Mouse (Mus musculus) kidney, adult 2 months (tissue): Measurements from ENCODE around the gene Lama4. TPM values are rescaled to one million over a fixed set of nuclear protein-coding genes. Genes with fewer than 3 reads are reported as not detected.

Experiments used
- DNase-seq: peaks from one replicate; pipeline ENCODE4 v3.0.0; 2021
- H3K27ac ChIP-seq: fragments of 200-500 bp; 2 replicates; pipeline ENCODE4 v1.5.1; 2012; ENCODE audit warnings: low read depth, low read length, control low read depth, inconsistent platforms; ENCODE audit not compliant: insufficient read depth
- H3K27me3 ChIP-seq: fragments of 200-500 bp; replicated peaks from 2 replicates; pipeline ENCODE4 v1.6.1; 2012; ENCODE audit warnings: mild to moderate bottlenecking, moderate library complexity, low read length, inconsistent platforms; ENCODE audit not compliant: control insufficient read depth, insufficient read depth
- H3K36me3 ChIP-seq: fragments of 200-500 bp; 2 replicates; pipeline ENCODE4 v1.6.1; 2012; ENCODE audit warnings: mild to moderate bottlenecking, moderate library complexity, low read length, inconsistent platforms; ENCODE audit not compliant: control insufficient read depth, insufficient read depth
- H3K4me1 ChIP-seq: fragments of 200-500 bp; 2 replicates; pipeline ENCODE4 v1.6.1; 2011; ENCODE audit warnings: low read length; ENCODE audit not compliant: control insufficient read depth, insufficient read depth
- H3K4me3 ChIP-seq: fragments of 200-500 bp; 2 replicates; pipeline ENCODE4 v1.5.1; 2011; ENCODE audit warnings: mild to moderate bottlenecking, low read depth, low read length, control low read depth; ENCODE audit not compliant: insufficient read depth
- CTCF ChIP-seq: fragments of 200-500 bp; conservative IDR thresholded peaks from 2 replicates; pipeline ENCODE4 v1.5.1; 2011; ENCODE audit warnings: low read depth, mild to moderate bottlenecking, control low read depth, low read length, moderate library complexity, mixed read lengths; ENCODE audit not compliant: insufficient read depth, insufficient read length
- POLR2A ChIP-seq: fragments of 200-500 bp; IDR thresholded peaks from one replicate; pipeline ENCODE4 v1.6.1; 2011; ENCODE audit warnings: low read depth, low read length, control low read depth
- WGBS: fragments of 180-500 bp; shearing (Covaris S2); methylation state at CpG from one replicate; pipeline ENCODE4 v1.1.7; 2018; 5-methylcytosine and 5-hydroxymethylcytosine counted together
- polyA plus RNA-seq: library from polyadenylated mRNA; depleted of rRNA; stranded (reverse); fragments of >200 nt; gene quantifications from 2 replicates; pipeline ENCODE4 v1.2.3, GENCODE M21; 2012

Lama4 gene
- polyA plus RNA-seq, 1 experiment: 8.1 TPM

DNA sequence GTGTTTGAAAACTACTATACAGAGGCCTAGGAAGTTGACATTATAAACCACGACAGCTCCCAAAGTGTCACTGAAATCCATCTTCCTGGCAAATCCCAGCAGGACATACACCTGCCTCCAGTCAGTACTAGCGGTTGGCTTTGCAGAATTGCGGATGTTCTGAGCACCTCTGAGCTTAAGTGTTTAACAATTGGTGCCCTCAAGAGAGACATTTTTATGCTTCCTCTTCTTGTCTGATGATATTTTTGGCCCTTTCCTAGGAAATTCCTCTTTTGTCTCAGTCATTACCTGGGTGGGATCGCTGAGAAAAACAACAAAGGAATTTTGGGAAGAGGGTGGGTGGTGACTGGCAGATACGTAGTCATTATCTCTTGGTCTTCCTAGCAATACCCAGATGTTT, 14.4 kb downstream of the Lama4 start:
- WGBS: 61% methylated on average over 5 of the region's 5 CpGs
- no peak for TF ChIP-seq CTCF
- TF ChIP-seq POLR2A: no peak
- Histone ChIP-seq H3K27me3 (no peaks in the 10 kb centered on the region), H3K4me3 (no peak overlapping the region), H3K27ac (peak overlapping the region; percentile 60; the same call in 1 of the 2 replicates), H3K4me1 (no peaks in the 10 kb centered on the region), H3K36me3 (no peaks in the 10 kb centered on the region)
- DNase-seq: peak; percentile 69

DNA sequence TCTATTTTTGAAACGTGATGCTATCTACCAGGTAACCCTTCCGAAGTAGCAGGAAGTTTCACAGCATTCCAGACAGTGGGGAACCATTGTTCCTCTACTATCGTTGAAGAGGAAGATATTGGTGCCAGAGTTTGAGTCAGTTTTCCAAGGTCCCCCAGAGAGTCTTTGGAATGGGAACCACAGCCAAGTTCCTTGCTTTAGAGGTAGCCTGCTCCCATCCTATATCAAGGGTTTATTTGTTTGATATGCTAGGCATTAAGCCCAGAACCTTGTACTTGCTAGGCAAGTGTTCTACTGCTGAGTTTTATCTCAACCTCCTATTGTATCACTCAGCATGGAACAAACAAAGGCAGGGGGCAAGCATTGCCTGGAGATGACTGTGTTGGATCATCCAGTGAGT, 15.7 kb downstream of the Lama4 start:
- Histone ChIP-seq H3K4me1 (no peaks in the 10 kb centered on the region), H3K36me3 (no peaks in the 10 kb centered on the region), H3K27ac (no peak overlapping the region; the same call in 1 of the 2 replicates), H3K4me3 (no peak overlapping the region), H3K27me3 (no peaks in the 10 kb centered on the region)
- WGBS: 56% methylated on average over 3 of the region's 3 CpGs
- DNase-seq: peak; percentile 66
- TF ChIP-seq POLR2A (no peak), CTCF (no peak)

DNA sequence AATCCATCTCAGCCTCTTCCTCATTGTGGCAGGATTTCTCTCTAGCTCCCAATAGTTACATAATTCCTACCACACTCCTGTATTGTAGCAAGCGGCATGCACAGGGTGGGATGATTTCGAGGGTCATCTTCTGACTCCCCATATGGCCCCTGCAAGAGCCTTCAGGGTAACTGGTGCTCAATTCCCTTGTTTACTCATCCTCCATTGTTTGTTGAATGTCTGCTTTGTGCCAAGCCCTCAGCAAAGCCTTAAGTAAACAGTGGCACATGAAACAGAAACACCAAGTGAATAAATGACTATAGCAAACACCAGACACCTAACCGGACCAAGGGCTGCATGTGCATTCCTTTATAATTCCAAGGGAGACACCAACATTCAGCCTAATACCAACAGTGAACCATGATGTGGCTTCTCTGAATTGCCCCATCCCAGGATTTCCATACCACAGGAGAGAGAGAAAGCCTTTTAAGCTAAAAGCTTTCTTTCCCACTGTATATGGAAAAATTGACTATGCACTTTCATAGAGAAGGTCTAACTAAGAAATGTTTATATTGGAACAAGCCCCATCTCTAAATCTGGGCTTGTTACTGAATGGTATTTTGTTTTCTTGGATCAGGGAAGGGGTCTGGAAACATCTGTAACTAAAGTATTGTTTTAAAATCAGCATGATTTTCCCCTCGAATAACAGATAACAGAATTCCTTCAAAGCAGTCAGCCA, 19.2 kb downstream of the Lama4 start:
- 50% methylated on average over 4 of the region's 4 CpGs for WGBS
- TF ChIP-seq POLR2A (no peak), CTCF (no peak)
- H3K27me3 ChIP-seq: no peaks in the 10 kb centered on the region
- no peak for DNase-seq
- no peaks in the 10 kb centered on the region for H3K36me3 ChIP-seq
- H3K27ac ChIP-seq: no peak overlapping the region; the same call in 1 of the 2 replicates
- no peak overlapping the region for H3K4me3 ChIP-seq
- H3K4me1 ChIP-seq: no peaks in the 10 kb centered on the region

DNA sequence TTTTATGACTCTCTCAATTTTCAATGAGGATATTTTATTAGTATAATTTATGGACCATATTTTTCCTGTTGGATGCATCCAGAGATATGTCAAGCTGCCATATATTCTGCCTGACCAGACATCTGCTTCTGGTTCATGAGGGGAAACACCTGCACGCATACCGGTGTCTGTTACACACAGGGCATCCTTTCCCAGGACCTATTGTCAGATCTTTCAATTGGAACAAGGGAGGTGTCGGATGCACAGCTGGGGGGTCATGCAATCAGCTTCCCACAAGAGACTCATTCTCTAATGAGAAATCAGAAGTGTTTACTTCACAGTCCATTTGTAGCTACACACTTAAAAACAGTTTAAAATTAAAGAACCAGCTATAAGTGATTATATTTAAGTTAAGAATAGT, 20.7 kb downstream of the Lama4 start:
- Histone ChIP-seq H3K27ac (no peak overlapping the region), H3K4me1 (no peaks in the 10 kb centered on the region), H3K4me3 (no peak overlapping the region), H3K36me3 (no peaks in the 10 kb centered on the region), H3K27me3 (no peaks in the 10 kb centered on the region)
- DNase-seq: peak; percentile 31
- TF ChIP-seq POLR2A (no peak), CTCF (no peak)
- 43% methylated on average over 3 of the region's 3 CpGs for WGBS

DNA sequence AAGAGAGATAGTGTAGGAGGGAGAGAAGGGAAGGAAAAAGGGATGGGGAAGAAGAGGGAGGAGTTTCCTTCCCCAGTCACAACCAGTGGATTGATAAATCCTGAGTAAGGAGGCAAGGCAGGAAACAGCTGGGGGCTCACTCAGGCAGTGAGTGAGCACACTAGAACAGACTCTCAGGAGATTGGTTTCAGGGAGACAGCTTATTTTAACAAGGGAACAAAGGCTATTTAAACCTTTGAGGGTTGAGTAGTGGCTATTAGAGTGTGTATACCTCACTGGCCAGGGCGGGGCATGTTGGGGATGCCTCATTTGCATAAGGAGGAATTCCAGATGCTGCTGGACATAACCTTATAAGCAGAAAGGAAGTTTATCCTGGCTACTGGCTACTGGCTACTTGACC, 27.5 kb downstream of the Lama4 start:
- H3K36me3 ChIP-seq: no peaks in the 10 kb centered on the region
- H3K4me3 ChIP-seq: no peak overlapping the region
- WGBS: 72% methylated on average over 1 of the region's 1 CpGs
- H3K27ac ChIP-seq: no peak overlapping the region
- H3K4me1 ChIP-seq: no peaks in the 10 kb centered on the region
- DNase-seq: no peak
- TF ChIP-seq CTCF (no peak), POLR2A (no peak)
- no peaks in the 10 kb centered on the region; the same call in 1 of the 2 replicates for H3K27me3 ChIP-seq

DNA sequence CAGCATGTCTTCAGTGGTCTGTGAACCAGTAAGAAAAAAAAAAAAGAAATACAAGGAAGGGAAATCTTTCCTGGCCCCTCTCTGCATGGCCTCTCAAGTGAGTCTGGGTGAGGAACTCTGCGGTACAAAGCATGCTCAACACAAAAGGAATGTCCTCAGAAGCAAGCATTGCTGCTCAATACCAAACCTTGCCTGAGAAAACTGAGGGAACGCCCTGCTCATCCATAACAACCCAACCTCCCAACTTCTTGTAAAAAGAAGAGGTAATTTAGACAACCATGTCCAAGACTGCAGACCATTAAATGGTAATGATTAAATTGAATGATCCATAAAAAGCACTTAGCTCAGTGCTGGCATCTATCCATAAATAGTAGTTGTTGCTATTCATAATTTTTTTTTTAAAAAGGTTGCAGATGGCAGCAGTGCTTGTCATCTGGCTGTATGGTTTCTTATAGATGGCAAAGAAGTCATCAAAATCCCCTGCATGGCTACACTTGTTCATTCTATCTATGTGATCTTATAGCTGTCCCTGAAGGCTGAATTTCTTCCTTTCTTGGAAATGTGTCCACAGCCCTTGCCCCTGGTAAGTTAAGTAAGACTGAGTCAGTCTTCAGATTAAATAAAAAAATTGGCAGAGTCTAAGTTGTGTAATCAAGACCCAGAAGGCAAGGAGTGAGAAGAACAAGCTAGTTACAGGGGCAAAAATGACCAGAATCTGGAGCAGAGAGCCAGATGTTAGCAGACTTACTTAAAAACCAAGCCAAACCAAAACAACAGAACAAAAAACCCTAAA, 28.5 kb downstream of the Lama4 start:
- H3K36me3 ChIP-seq: no peaks in the 10 kb centered on the region
- no peak overlapping the region for H3K27ac ChIP-seq

More for the DNA sequence above, 28.5 kb downstream of the Lama4 start:
- TF ChIP-seq CTCF: no peak
- no peak for TF ChIP-seq POLR2A
- WGBS: 69% methylated on average over 2 of the region's 2 CpGs
- no peak overlapping the region for H3K4me3 ChIP-seq
- DNase-seq: no peak
- no peaks in the 10 kb centered on the region; the same call in 1 of the 2 replicates for H3K27me3 ChIP-seq
- H3K4me1 ChIP-seq: no peaks in the 10 kb centered on the region
